Mouse (Mus musculus): ENCODE results near the gene Cldnd1.

DNA sequence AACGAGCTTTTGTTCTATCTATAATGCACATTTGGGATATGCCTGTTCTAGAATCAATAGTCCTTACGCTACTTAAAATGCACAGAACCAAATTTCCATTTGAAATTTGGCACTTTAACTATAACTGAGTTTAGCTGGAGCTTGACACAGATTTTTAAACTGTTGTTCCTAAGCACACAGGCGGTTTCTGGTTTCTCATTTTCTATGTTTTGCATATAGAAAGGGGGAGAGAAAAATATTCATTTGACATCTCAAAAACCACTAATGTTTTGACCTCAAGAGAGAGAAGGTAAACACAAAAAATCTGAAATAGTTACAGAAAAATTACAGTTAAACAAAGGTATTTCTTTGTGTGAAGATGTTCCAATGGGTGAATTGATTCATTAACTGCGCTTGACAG, 18.2 kb upstream of the Cldnd1 start:
- TF ChIP-seq POLR2A (IDR thresholded peaks at IDR 0.05; ENCODE audit: low read depth, low read length) = no peak
- no peak for TF ChIP-seq CTCF (conservative IDR thresholded peaks at IDR 0.05; ENCODE audit: insufficient read depth, insufficient read length, low read depth, low read length)
